8 mouse cellular contexts compared by ENCODE assay signal in the genomic region with DNA sequence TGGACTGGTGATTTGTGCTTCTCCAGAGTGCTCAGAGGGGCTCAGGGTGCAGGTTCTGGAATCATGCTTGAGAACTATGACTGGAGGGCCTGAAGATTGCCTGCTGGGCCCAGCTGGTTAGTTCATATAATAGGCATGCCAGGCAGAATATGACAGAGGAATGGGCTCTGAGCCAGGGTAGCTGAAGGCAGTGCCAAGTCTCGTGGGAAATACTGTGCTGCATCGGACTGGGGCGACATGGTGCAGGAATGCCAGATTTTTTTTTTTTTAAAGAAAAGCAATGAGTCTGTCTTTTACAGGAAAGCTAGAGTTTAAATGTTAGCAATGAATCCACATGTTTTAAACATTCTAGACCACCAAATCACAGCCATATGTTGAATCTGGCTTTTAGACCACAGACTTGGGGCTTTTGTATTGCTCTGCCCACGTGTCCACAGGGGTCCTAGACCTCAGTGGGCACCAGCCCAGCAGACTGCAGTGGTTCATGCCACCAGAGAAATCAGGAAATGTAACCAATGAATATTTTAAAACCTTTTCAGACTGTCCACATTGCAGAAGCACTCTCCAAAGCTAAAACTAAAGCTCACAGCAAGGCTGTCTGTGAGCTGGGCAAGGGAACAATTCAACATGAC. TPM values are rescaled to one million over a fixed set of nuclear protein-coding genes. Genes with fewer than 3 reads are reported as not detected.
DNase-seq lines count a peak whose midpoint lies in the region; ATAC-seq and TF ChIP-seq lines count a peak whose summit lies in the region.

No protein-coding gene starts in this region.

- H3K4me1 ChIP-seq in hindbrain, embryonic 14.5 days (replicated peaks; ENCODE audit: control insufficient read depth, insufficient read depth, low read length) = peaks cover 32% of the 10 kb centered on the region
- peaks cover 38% of the 10 kb centered on the region for H3K4me1 ChIP-seq in limb, embryonic 13.5 days
- H3K4me1 ChIP-seq in stomach, embryonic 14.5 days (ENCODE audit: control insufficient read depth, insufficient read depth, low read length) = no peaks in the 10 kb centered on the region; the same call in 1 of the 2 replicates

- ATAC-seq in hindbrain, embryonic 14.5 days (ENCODE audit: low FRiP score) = peak; percentile 63
- ATAC-seq in limb, embryonic 13.5 days (ENCODE audit: low FRiP score, low read depth) = peak; percentile 74
- peak; percentile 56; the same call in 1 of the 2 replicates for ATAC-seq in stomach, embryonic 14.5 days (ENCODE audit: insufficient number of reproducible peaks, insufficient read depth, low FRiP score, low read depth)

- peak; percentile 25 for DNase-seq in gastrocnemius, adult 2 months
- DNase-seq in gastrocnemius, adult 8-10 months (ENCODE audit: low spot score in 2 of 2) = no peak
- peak; percentile 85 for DNase-seq in MN1 (ENCODE audit: low spot score)
- peak; percentile 12 for DNase-seq in cerebellum, adult 9-11 months
- DNase-seq in hindbrain, embryonic 14.5 days (ENCODE audit: low spot score) = peak; percentile 78
- DNase-seq in T-cell, adult 2 months (ENCODE audit: low spot score) = no peak

- no peaks in the 10 kb centered on the region for H3K27me3 ChIP-seq in hindbrain, embryonic 14.5 days (ENCODE audit: control insufficient read depth, insufficient read depth, low read length)
- H3K27me3 ChIP-seq in limb, embryonic 13.5 days = no peaks in the 10 kb centered on the region
- H3K27me3 ChIP-seq in stomach, embryonic 14.5 days (ENCODE audit: control insufficient read depth, insufficient read depth, low read length) = no peaks in the 10 kb centered on the region

- no peak for TF ChIP-seq CTCF in gastrocnemius, adult 2 months (IDR thresholded peaks at IDR 0.05)

- no peak overlapping the region for H3K9ac ChIP-seq in hindbrain, embryonic 14.5 days
- H3K9ac ChIP-seq in limb, embryonic 13.5 days = no peak overlapping the region
- no peak overlapping the region for H3K9ac ChIP-seq in stomach, embryonic 14.5 days (replicated peaks; ENCODE audit: low read depth, low read length)

- no peak overlapping the region for H3K4me3 ChIP-seq in gastrocnemius, adult 2 months
- no peak overlapping the region for H3K4me3 ChIP-seq in hindbrain, embryonic 14.5 days (replicated peaks; ENCODE audit: low read length)
- no peak overlapping the region for H3K4me3 ChIP-seq in limb, embryonic 13.5 days
- no peak overlapping the region for H3K4me3 ChIP-seq in stomach, embryonic 14.5 days (ENCODE audit: low read depth, low read length)

- H3K4me2 ChIP-seq in hindbrain, embryonic 14.5 days (replicated peaks) = no peak overlapping the region
- no peak overlapping the region for H3K4me2 ChIP-seq in limb, embryonic 13.5 days (replicated peaks)
- H3K4me2 ChIP-seq in stomach, embryonic 14.5 days (replicated peaks; ENCODE audit: low read depth, low read length) = no peak overlapping the region

- WGBS in hindbrain, embryonic 14.5 days = 42% methylated on average over 4 of the region's 4 CpGs
- WGBS in limb, embryonic 13.5 days = 20% methylated on average over 4 of the region's 4 CpGs
- 37% methylated on average over 4 of the region's 4 CpGs for WGBS in stomach, embryonic 14.5 days

- H3K27ac ChIP-seq in gastrocnemius, adult 2 months = no peak overlapping the region
- peak overlapping the region; percentile 59; the same call in 1 of the 2 replicates for H3K27ac ChIP-seq in hindbrain, embryonic 14.5 days
- H3K27ac ChIP-seq in limb, embryonic 13.5 days = peak overlapping the region; percentile 71; the same call in 1 of the 2 replicates
- no peak overlapping the region for H3K27ac ChIP-seq in stomach, embryonic 14.5 days (ENCODE audit: low read length)

- intact Hi-C loops in gastrocnemius, adult 2 months (cut with DNase I) = no loop called here

- no peaks in the 10 kb centered on the region for H3K9me3 ChIP-seq in hindbrain, embryonic 14.5 days (ENCODE audit: control insufficient read depth, low read length)
- H3K9me3 ChIP-seq in limb, embryonic 13.5 days = no peaks in the 10 kb centered on the region
- no peaks in the 10 kb centered on the region for H3K9me3 ChIP-seq in stomach, embryonic 14.5 days (ENCODE audit: control insufficient read depth, low read depth, low read length)

- no peaks in the 10 kb centered on the region for H3K36me3 ChIP-seq in hindbrain, embryonic 14.5 days (replicated peaks; ENCODE audit: control insufficient read depth, insufficient read depth)
- no peaks in the 10 kb centered on the region for H3K36me3 ChIP-seq in limb, embryonic 13.5 days
- no peaks in the 10 kb centered on the region for H3K36me3 ChIP-seq in stomach, embryonic 14.5 days (ENCODE audit: control insufficient read depth, insufficient read depth, low read length)

RNA-seq across cellular contexts. Expression of gene Fam196b, which starts 33.8 kb away (rescaled TPM):
- total RNA-seq in gastrocnemius, adult 2 months (2021) = 1 to 10 TPM in 1 of 2 experiments, under 1 TPM in 1; 0.31 to 1.2 TPM
- total RNA-seq in gastrocnemius, adult 8-10 months (2022) = under 1 TPM; 0.40 to 0.92 (median 0.63) TPM
- 2.8 and 3.5 TPM in 2 replicates for polyA plus RNA-seq in hindbrain, embryonic 14.5 days (2014; fragmentation: Nextera tagmentation; extraction: Ambion mirVana)
- 2.1 and 2.2 TPM in 2 replicates for polyA plus RNA-seq in limb, embryonic 13.5 days (2015; fragmentation: Nextera tagmentation; extraction: Ambion mirVana)
- 0.04 and 0.11 TPM in 2 replicates for polyA plus RNA-seq in stomach, embryonic 14.5 days (2014; fragmentation: Nextera tagmentation; extraction: Ambion mirVana)

Comparison
In these comparisons a context has a peak if more than half of its experiments do, and no peak if none do; other contexts are left out.
1. DNase-seq: peak in gastrocnemius, adult 2 months (single experiment), MN1 (single experiment), cerebellum, adult 9-11 months (single experiment) and hindbrain, embryonic 14.5 days (single experiment); none in gastrocnemius, adult 8-10 months (0 of 2) and T-cell, adult 2 months (single experiment).
2. H3K27ac ChIP-seq: peak in hindbrain, embryonic 14.5 days (single experiment) and limb, embryonic 13.5 days (single experiment); none in gastrocnemius, adult 2 months (single experiment) and stomach, embryonic 14.5 days (single experiment).
3. Peak in every context shown above with its lines, with median percentiles within 50 percentile points of each other: ATAC-seq.